Mouse (Mus musculus) bone marrow, adult 2 months (tissue): Measurements from ENCODE around the gene Sdc1.

Experiments used
- CTCF ChIP-seq: fragments of 200-500 bp; IDR thresholded peaks from 2 replicates; pipeline ENCODE4 v1.5.1; 2011; ENCODE audit warnings: low read length, control low read depth; ENCODE audit not compliant: control insufficient read depth, insufficient read depth
- POLR2A ChIP-seq: fragments of 200-500 bp; IDR thresholded peaks from 2 replicates; pipeline ENCODE4 v1.6.1; 2011; ENCODE audit warnings: low read depth, mild to moderate bottlenecking, control low read depth, low read length, borderline replicate concordance; ENCODE audit not compliant: control insufficient read depth

GRCm38 (mm10) chr12:8817467-8818232, 46.5 kb downstream of the Sdc1 start:
- no peak for TF ChIP-seq CTCF
- TF ChIP-seq POLR2A, result no peak
